Mouse (Mus musculus) adrenal gland, postnatal 36 days (tissue): ENCODE results near the gene Fam228a. TPM values are rescaled to one million over a fixed set of nuclear protein-coding genes. Genes with fewer than 3 reads are reported as not detected.
"Not testable (repeated sequence)": the region's sequence is repeated elsewhere in the genome, so short reads cannot be mapped to it uniquely, and the experiment has no call there.

Source experiments
- DNase-seq, 2 experiments: peaks; one replicate each; pipeline ENCODE4 v3.0.0; 2021; ENCODE audit warnings: mixed read lengths in 1 of 2
- total RNA-seq, 2 experiments: library from RNA; stranded (reverse); gene quantifications; 2 replicates each; pipeline ENCODE4 v1.2.3; 2021

Gene Fam228a
- total RNA-seq, 2 experiments from 2014 or later = 0.20 to 0.30 TPM

- DNase-seq = no peak
Observed at GRCm38 (mm10) chr12:4719066-4719761, 19.0 kb downstream of the Fam228a start.

DNA sequence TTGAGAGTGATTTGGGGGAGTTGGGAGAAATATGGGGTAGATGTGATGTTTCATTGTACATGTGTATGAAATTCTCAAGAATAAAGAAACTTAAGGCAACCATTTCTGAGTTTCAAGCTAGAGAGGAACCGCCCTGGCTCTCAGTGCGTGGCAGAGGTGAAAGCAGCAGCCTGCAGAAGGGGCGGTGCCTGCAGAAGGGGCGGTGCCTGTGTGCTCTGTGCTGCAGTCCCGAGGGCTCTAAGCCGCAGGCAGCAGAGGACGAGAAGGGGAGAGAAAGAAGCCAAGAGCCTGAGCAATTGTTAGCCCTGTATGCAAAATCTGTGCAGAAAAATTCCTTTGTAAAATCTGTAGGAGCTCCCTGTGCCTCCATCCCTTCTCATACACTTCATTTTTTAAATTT is 20.8 kb downstream of the Fam228a start:
- peak; percentile 24 to 55 for DNase-seq

DNA sequence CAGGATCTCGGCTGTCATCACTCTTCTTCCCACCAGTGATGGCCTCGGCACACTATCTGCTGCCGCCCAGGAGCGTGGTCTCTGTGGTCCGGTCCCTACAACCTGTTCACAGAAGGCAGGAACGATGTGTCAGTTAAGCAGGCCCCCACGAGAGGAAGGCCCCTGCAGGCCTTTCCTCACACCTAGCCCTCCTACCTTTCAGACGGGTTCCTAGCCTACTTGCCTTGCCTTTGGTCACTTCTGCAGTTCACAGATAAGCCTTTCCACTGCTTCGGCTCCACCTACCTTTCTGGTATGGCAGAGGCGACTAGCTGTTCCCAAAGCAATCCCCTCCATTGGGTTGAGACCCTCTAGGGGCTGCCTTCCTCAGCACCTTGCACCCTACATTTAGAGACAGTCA is 22.6 kb downstream of the Fam228a start:
- DNase-seq = no peak

DNA sequence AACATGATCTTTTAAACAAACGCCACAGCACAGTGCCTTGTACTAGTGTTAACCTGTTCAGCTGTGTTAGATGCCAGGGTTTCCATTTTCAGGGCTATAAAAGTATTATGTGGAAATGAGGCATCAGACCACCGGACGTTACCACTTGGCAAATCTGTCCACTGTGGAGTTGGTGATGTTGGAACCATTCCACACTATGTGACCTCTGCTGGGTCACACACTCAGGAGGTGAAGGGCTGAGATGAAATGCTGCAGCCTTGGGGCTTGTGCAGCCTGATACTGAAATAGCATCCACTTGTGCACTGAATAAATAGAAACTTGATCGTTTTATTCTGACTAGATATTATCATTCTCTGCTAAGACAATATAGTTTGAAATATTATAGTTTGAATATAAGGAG is 24.9 kb downstream of the Fam228a start:
- no peak for DNase-seq

GRCm38 (mm10) chr12:4709926-4710325 is 28.3 kb downstream of the Fam228a start:
- DNase-seq = no peak

DNA sequence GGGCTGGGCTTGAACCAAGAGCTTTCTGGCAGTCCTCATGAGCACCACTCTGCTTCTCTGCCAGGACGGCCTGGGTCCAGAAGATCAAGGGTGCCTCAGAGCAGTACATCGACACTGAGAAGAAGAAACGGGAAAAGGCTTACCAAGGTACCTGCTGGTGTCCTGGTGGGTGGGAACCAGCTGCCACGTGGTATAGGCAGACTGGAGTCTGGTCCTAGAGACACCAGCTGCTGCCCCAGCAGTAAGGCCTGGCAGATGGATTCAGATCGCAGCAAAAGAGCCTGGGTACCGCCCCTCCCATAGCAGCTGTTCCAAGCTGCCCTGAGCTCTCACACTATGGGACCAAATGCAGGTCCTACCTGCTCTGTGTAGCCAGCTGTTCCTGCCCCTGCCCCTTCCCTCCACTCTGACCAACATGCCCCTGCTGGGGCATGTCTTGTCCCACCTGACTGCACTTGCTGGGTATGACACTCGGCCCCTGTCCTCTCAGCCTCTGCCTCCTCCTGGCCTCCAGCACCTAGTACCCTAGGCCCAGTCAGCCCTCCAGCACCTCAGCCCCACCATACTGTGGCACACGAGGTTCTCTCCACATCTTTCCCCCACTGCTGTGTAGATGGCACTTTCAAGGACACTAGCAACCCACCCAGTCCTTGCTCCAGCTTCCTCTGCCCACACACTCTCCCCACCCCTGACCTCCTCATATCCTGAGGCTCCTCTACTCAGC is 29.2 kb downstream of the Fam228a start:
- DNase-seq = no peak

DNA sequence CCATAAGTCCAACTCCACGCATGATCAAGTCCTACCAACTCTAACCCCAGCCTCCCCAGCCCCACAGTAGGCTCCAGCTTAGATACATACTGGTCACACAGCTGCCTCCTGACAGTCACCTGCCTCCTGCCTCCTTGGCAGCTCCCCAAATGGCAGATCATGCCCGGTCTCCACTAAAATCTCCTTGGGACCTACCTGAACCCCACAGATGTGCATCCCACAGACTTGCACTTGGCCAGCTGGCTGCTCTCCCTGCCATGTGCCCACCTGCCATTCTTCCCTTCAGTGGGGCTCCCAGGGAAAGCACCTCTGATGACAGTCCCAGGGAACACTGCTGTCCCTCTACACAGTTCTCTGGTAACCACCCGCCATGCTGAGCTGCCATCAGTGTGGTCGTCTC is 29.9 kb downstream of the Fam228a start:
- DNase-seq = no peak

DNA sequence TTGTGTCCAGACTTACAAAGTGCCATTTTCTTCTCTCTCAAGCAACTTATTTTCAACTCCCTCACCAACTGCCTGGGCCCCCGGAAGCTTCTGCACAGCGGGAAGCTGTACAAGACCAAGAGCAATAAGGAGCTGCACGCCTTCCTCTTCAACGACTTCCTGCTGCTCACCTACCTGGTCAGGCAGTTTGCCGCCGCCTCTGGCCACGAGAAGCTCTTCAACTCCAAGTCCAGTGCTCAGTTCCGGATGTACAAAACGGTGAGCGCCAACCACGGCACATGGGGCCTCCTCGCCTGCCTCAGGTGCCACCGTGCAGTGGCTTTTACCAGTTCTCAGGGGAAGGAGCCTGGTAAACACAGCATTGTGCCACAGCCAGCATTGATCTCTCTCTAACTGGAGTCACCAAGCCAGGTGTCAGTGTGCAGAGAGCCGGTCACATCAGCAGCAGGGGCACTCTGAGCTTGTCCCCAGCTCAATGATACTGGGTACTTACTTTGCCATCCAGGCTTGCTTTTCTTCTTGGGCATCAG is 30.7 kb downstream of the Fam228a start:
- DNase-seq = no peak

DNA sequence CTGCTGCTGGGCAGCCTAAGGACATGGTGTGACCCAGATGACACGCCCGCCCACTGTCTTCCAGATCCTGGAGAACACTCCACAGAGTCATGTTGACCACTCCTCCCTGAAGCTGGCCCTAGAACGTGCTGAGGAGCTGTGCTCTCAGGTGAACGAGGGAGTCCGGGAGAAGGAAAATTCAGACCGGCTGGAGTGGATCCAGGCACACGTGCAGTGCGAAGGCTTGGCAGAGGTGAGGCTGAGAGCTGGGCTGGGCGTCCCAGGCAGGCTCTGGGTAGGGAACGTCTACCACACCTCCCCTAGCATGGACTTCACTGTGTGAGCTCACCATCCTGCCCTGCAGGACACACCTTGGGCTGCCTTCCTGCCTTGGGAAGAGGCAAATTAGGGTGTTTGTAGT is 31.3 kb downstream of the Fam228a start:
- no peak for DNase-seq

GRCm38 (mm10) chr12:4706175-4706574 is 32.1 kb downstream of the Fam228a start:
- DNase-seq = no peak

GRCm38 (mm10) chr12:4705626-4706025 is 32.6 kb downstream of the Fam228a start:
- not testable (repeated sequence) for DNase-seq

- DNase-seq = no peak
Observed at GRCm38 (mm10) chr12:4694534-4694933, 43.7 kb downstream of the Fam228a start.

DNA sequence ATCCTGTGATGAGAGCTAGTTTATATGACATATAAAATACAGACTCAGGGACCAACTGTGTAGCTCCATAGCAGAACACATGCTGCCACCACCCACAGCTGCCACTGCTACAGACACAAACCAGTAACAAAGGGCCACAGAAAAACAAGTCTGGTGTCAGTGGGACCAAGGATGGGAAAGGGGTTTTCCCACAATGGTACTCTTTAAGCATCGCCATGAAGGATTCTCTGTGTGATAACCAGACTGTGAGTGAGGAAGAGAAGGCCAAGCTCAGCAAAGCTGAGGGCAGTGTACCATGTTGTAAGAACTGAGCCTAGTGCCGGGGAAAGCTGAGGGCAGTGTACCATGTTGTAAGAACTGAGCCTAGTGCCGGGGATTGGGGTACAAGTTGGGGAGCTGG is 47.0 kb downstream of the Fam228a start:
- no peak for DNase-seq

- no peak for DNase-seq
Observed at GRCm38 (mm10) chr12:4689341-4689740, 48.9 kb downstream of the Fam228a start.

GRCm38 (mm10) chr12:4688386-4688785 is 49.8 kb downstream of the Fam228a start:
- DNase-seq = no peak

DNA sequence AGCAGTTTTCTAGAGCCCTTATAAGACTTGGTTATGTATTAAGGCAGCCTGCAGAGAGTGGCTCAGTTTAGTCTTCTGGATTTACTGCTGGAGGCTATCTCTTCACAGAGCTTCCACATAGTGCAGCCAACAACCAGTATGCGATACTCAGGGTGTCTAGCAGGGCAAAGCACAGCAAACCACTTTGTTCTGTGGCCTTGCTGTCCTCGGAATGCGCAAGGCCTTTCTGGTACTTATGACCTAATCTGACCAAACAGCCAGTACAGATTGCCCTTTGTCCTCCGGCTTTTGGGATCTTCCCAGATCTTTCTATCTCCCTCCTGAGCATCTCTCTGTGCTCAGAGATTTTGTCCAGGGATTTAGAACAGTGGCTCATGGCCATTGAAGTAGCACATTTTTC is 52.8 kb downstream of the Fam228a start:
- DNase-seq = peak; percentile 14 to 20

DNA sequence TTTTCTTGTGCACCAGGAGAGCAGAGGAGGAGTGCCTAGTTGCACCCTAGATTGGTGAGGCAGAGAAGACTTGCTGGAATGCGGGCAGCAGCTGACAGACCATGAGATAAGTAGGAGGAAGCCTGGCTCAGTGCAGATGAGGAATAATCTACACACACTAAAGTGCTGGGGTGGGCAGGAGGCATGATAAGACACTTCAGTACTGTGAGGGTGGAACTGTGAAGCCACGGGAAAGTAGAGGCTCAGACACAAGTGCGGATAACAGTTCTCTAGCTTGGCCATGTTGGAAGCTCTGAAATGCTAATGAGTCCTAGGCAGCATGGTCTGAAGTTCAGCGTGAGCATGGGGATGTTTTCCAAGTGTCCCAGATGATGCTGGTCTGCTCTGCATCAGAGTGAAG is 58.3 kb downstream of the Fam228a start:
- DNase-seq = no peak

DNA sequence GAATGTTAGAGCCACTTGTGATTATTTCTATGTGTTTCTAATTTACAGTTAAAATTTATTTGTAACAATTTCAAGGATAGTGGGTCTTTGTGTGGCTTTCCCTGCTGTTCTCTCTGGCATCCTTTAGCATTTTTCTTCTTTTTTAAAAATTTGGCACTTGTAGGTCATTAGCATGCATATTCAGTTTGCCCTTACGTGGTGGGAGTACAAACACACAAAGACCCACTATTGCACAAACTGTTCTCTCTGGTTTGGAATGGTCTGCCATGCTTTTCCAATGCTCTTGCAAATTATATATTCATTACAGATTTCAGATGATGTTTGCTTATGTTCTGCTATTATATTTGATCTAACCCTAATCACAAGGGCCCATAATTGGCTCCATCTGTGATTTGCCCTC is 61.9 kb downstream of the Fam228a start:
- no peak for DNase-seq

DNA sequence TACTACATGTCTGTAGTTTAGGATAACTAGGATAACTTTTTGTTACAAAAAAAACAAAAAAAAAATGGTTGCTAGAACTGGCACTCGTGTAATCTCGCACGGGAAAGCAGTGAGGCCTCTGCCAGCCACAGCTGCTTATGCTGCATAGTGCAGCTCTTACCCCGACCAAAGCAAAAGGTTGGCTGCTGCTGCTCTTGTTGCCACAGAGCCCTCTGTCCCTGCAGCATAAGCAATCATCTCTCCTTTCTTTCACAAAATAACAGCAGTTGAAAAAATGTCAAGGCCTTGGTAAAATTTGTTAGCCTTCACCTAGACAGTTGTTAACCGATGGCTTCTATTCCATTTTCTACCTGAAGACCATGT is 72.6 kb downstream of the Fam228a start:
- peak in 1 of 2 experiments; percentile 18 for DNase-seq

GRCm38 (mm10) chr12:4664929-4665674 is 73.1 kb downstream of the Fam228a start:
- peak; percentile 9 to 16 for DNase-seq
